Mouse (Mus musculus) monocyte, adult 5-6 weeks (primary cell): Measurements from ENCODE around the gene Gm38431. TPM values are rescaled to one million over a fixed set of nuclear protein-coding genes. Genes with fewer than 3 reads are reported as not detected.

Experiments used
- ATAC-seq: fragments of 153-309, 156-312 bp; replicated peaks from 2 replicates; pipeline ENCODE4 v1.8.0; 2017; ENCODE audit warnings: mild to moderate bottlenecking; ENCODE audit not compliant: low TSS enrichment, insufficient number of reproducible peaks, severe bottlenecking, poor library complexity, low FRiP score
- total RNA-seq: library from RNA; stranded (forward); fragments of 200-1000, 200-491, 200-594 nt; gene quantifications from 3 replicates; pipeline ENCODE4 v1.2.3, GENCODE M21; 2017

Gm38431 gene
- total RNA-seq, 1 experiment from 2014 or later, result 2.3 TPM

GRCm38 (mm10) chr9:21113751-21114150 is 22.0 kb upstream of the Gm38431 start:
- ATAC-seq, result no peak

GRCm38 (mm10) chr9:21107607-21108237 is 15.9 kb upstream of the Gm38431 start:
- no peak for ATAC-seq

- no peak for ATAC-seq
These were observed 14.2 kb upstream of the Gm38431 start for GRCm38 (mm10) chr9:21105760-21106564.

GRCm38 (mm10) chr9:21104814-21105213 is 13.0 kb upstream of the Gm38431 start:
- ATAC-seq, result no peak

GRCm38 (mm10) chr9:21102076-21102475 is 10.3 kb upstream of the Gm38431 start:
- no peak for ATAC-seq

- peak; percentile 52 for ATAC-seq
These were observed 8.8 kb upstream of the Gm38431 start for GRCm38 (mm10) chr9:21100447-21101161.

GRCm38 (mm10) chr9:21097793-21098192 is 6.0 kb upstream of the Gm38431 start:
- ATAC-seq, result no peak

GRCm38 (mm10) chr9:21095958-21096357 is 4.2 kb upstream of the Gm38431 start:
- ATAC-seq, result no peak

GRCm38 (mm10) chr9:21093423-21093822 is 1.6 kb upstream of the Gm38431 start:
- no peak for ATAC-seq

GRCm38 (mm10) chr9:21090972-21091706 is 658 bp downstream of the Gm38431 start:
- ATAC-seq, result no peak

- no peak for ATAC-seq
These were observed 1.3 kb downstream of the Gm38431 start for GRCm38 (mm10) chr9:21090537-21090936.

GRCm38 (mm10) chr9:21083324-21083723 is 8.5 kb downstream of the Gm38431 start:
- ATAC-seq, result no peak

- no peak for ATAC-seq
These were observed 10.7 kb downstream of the Gm38431 start for GRCm38 (mm10) chr9:21081127-21081526.

GRCm38 (mm10) chr9:21075625-21076024 is 16.2 kb downstream of the Gm38431 start:
- no peak for ATAC-seq

GRCm38 (mm10) chr9:21074173-21074572 is 17.6 kb downstream of the Gm38431 start:
- no peak for ATAC-seq

GRCm38 (mm10) chr9:21073044-21073840 is 18.6 kb downstream of the Gm38431 start, which contains the start of the genes Gm49373 and Fdx1l:
Gene Gm49373, minus strand, starts transcription at chr9:21073096.
Gene Fdx1l, minus strand, starts transcription at chr9:21073614.
- ATAC-seq, result peak; percentile 97

- no peak for ATAC-seq
These were observed 19.2 kb downstream of the Gm38431 start for GRCm38 (mm10) chr9:21072641-21073040.
